Mouse (Mus musculus) myocyte (in vitro differentiated cells): ENCODE data around the gene Sstr2.

Experiments used
- POLR2A ChIP-seq: IDR thresholded peaks from one replicate; pipeline ENCODE4 v1.6.1; 2011; ENCODE audit warnings: low read depth, mild to moderate bottlenecking, control low read depth, moderate library complexity; ENCODE audit not compliant: insufficient read length
- POLR2AphosphoS2 ChIP-seq: IDR thresholded peaks from one replicate; pipeline ENCODE4 v1.6.1; 2011; ENCODE audit warnings: low read depth, control low read depth; ENCODE audit not compliant: insufficient read length
- REST ChIP-seq: IDR thresholded peaks from one replicate; pipeline ENCODE4 v1.6.1; 2011; ENCODE audit warnings: mild to moderate bottlenecking, control low read depth, moderate library complexity; ENCODE audit not compliant: insufficient read depth, insufficient read length

DNA sequence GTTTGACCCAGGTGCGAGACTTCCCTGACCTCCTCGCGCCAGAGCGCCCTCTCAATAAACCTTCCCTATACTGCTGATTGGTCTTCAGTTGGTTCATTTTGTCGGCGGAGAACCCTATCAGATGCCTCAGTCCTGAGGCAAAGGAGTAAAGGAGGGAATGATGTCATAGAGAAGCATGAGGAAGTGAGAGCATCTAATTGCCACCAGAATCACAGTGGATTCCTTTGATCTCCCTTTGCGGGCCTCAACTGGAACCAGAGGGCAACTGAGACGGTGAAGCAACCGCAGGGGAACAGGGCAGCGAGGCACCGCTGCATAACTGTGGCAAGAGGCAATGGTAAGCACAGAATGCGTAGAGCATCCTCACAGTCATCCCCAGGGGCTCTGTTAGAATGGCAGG lies 19.5 kb downstream of the Sstr2 start:
- no peak for TF ChIP-seq POLR2A
- no peak for TF ChIP-seq POLR2AphosphoS2
- no peak for TF ChIP-seq REST
